Mouse (Mus musculus) liver, embryonic 16.5 days (tissue): ENCODE data around the gene Tmco5. TPM values are rescaled to one million over a fixed set of nuclear protein-coding genes. Genes with fewer than 3 reads are reported as not detected.

ENCODE experiments used
- ATAC-seq: fragments of 200-750 bp; cut with Nextera tagmentation; 2 replicates; pipeline ENCODE4 v1.8.0; 2017; ENCODE audit warnings: low read depth, mild to moderate bottlenecking, moderate number of reproducible peaks, moderate library complexity
- H3K27ac ChIP-seq: fragments of 300-500 bp; sonication (generic); 2 replicates; pipeline ENCODE4 v1.5.1; 2014; ENCODE audit warnings: mild to moderate bottlenecking, low read length
- H3K27me3 ChIP-seq: fragments of 300-500 bp; sonication (generic); 2 replicates; pipeline ENCODE4 v1.6.1; 2014; ENCODE audit warnings: low read depth, low read length, mixed read lengths; ENCODE audit not compliant: control insufficient read depth, insufficient read depth
- H3K36me3 ChIP-seq: fragments of 300-500 bp; sonication (generic); 2 replicates; pipeline ENCODE4 v1.6.1; 2014; ENCODE audit warnings: mild to moderate bottlenecking; ENCODE audit not compliant: control insufficient read depth, insufficient read depth
- H3K4me1 ChIP-seq: fragments of 300-500 bp; sonication (generic); 2 replicates; pipeline ENCODE4 v1.6.1; 2014; ENCODE audit warnings: low read depth, low read length, mixed read lengths; ENCODE audit not compliant: control insufficient read depth
- H3K4me2 ChIP-seq: fragments of 300-500 bp; sonication (generic); 2 replicates; pipeline ENCODE4 v1.6.1; 2014; ENCODE audit warnings: low read depth, low read length, mixed read lengths
- H3K4me3 ChIP-seq: fragments of 300-500 bp; sonication (generic); 2 replicates; pipeline ENCODE4 v1.5.1; 2014; ENCODE audit warnings: low read depth, mild to moderate bottlenecking, low read length
- H3K9ac ChIP-seq: fragments of 300-500 bp; sonication (generic); 2 replicates; pipeline ENCODE4 v1.6.1; 2014; ENCODE audit warnings: low read depth, low read length
- H3K9me3 ChIP-seq: fragments of 300-500 bp; sonication (generic); replicated peaks from 2 replicates; pipeline ENCODE4 v1.6.1; 2016; ENCODE audit warnings: low read length; ENCODE audit not compliant: control insufficient read depth
- WGBS: fragments of 180-500 bp; shearing (Covaris S2); extraction: QIAGEN DNeasy Blood & Tissue Kit; methylation state at CpG from one replicate; pipeline ENCODE4 v1.1.7; 2014; ENCODE audit not compliant: insufficient replicate concordance; 5-methylcytosine and 5-hydroxymethylcytosine counted together
- polyA plus RNA-seq: library from polyadenylated mRNA; unstranded; fragments of >200 nt; fragmentation: Nextera tagmentation; extraction: Ambion mirVana; gene quantifications from 2 replicates; pipeline ENCODE4 v1.2.1, GENCODE M21; 2015

Gene Tmco5
- not detected in 2 replicates for polyA plus RNA-seq

DNA sequence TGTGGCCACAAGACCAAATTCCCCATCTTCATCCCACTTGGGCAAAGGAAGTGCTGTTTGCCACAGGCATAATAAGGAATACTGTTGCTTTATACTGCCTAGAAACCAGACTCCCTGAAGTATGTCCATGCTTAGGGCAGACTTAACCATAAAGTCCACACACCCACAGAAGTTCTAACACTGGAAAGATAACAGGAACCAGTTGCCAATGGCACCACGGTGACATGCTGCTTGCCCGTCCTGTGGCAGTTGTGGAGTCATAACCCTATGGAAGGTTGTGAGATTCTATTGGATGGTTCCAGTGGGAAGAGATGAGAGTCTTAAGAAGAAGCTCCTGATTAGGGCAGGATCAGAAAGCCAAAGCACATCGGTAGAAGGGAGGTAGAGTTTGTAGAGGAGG, at the start of gene Tmco5:
Gene Tmco5, plus strand, starts transcription at position 301 of the 400 bp plus-strand sequence.
- Histone ChIP-seq H3K9ac (no peak within 1 kb of the TSS), H3K4me3 (no peak within 1 kb of the TSS), H3K4me1 (no peaks in the 10 kb centered on the region), H3K27me3 (no peaks in the 10 kb centered on the region), H3K27ac (no peak within 1 kb of the TSS), H3K36me3 (no peaks in the 10 kb centered on the region), H3K4me2 (no peak within 1 kb of the TSS), H3K9me3 (no peaks in the 10 kb centered on the region)
- ATAC-seq = no peak
- WGBS = 64% methylated on average over 3 of the region's 3 CpGs

GRCm38 (mm10) chr2:116831863-116832262, 46.6 kb upstream of the Tmco5 start:
- H3K27ac ChIP-seq = no peak overlapping the region
- no peaks in the 10 kb centered on the region for H3K9me3 ChIP-seq
- 62% methylated on average over 11 of the region's 11 CpGs for WGBS
- no peak for ATAC-seq
- no peak overlapping the region for H3K9ac ChIP-seq
- no peaks in the 10 kb centered on the region for H3K27me3 ChIP-seq
- no peak overlapping the region for H3K4me2 ChIP-seq
- no peaks in the 10 kb centered on the region for H3K36me3 ChIP-seq
- no peak overlapping the region for H3K4me3 ChIP-seq
- H3K4me1 ChIP-seq = no peaks in the 10 kb centered on the region

DNA sequence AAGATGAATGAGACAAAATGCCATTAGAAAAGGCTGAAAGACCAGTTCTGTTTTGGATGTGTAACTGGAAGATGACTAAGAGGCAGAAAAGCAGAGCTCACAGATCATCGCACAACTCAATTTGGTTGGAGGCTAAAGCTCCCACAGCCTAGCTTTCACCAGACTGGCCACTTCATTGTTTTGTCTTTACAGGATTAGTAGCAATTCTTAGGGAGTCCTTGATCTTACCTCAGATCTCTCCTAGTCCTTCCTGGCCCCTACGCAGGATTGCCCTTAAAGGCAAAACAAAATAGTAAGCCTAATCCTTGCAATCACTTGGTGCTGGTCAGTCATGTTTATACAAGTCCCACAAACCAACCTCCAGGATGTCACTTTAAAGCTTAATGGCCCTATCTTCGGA, 40.7 kb upstream of the Tmco5 start:
- H3K4me2 ChIP-seq = no peak overlapping the region
- no peaks in the 10 kb centered on the region for H3K27me3 ChIP-seq
- H3K36me3 ChIP-seq = no peaks in the 10 kb centered on the region
- H3K9me3 ChIP-seq = no peaks in the 10 kb centered on the region
- ATAC-seq = no peak
- H3K9ac ChIP-seq = no peak overlapping the region
- no peak overlapping the region for H3K4me3 ChIP-seq
- H3K27ac ChIP-seq = no peak overlapping the region
- 41% methylated on average over 3 of the region's 3 CpGs for WGBS
- H3K4me1 ChIP-seq = no peaks in the 10 kb centered on the region

DNA sequence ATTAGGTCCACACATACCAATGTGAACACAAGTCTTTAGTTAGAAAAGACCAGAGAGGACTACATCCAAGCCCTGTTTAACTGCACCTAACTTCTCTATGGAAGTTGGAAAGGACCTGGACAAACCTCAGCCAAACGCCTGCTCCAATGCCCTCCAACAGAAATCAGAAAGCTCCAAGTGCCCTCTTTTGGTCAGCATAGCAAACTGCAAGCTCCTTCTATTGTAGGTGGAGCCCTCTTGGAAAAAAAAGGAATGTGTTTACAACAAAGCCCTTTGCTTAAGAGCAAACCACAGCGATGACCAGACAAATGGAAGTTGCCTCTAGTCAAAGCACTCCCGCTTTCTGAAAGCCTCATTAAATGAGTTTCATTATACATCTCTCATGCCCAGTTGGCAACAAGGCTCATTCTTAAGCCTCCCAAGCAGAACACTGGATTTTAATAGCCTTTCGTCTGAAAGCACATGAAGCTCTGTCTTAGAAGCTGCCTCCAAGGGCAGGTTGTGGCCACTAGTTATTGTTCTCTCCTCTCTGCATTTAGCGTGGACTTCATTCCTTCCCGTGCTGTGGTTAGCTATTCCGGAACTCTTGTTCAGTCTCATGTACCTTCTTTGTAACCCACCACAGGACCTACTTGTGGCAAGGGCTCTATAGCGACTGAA, 39.8 kb upstream of the Tmco5 start:
- ATAC-seq = no peak
- Histone ChIP-seq H3K9me3 (no peaks in the 10 kb centered on the region), H3K9ac (no peak overlapping the region), H3K27ac (no peak overlapping the region), H3K4me1 (no peaks in the 10 kb centered on the region), H3K4me3 (no peak overlapping the region), H3K27me3 (no peaks in the 10 kb centered on the region), H3K4me2 (no peak overlapping the region), H3K36me3 (no peaks in the 10 kb centered on the region)
- WGBS = 27% methylated on average over 8 of the region's 8 CpGs

GRCm38 (mm10) chr2:116849980-116850636, 28.4 kb upstream of the Tmco5 start:
- no peaks in the 10 kb centered on the region for H3K9me3 ChIP-seq
- no peaks in the 10 kb centered on the region for H3K36me3 ChIP-seq
- no peak overlapping the region for H3K9ac ChIP-seq
- H3K27ac ChIP-seq = no peak overlapping the region
- H3K4me1 ChIP-seq = no peaks in the 10 kb centered on the region
- no peaks in the 10 kb centered on the region for H3K27me3 ChIP-seq
- no peak overlapping the region for H3K4me3 ChIP-seq
- WGBS = 76% methylated on average over 20 of the region's 20 CpGs
- ATAC-seq = no peak
- no peak overlapping the region for H3K4me2 ChIP-seq

GRCm38 (mm10) chr2:116851356-116851755, 27.1 kb upstream of the Tmco5 start:
- Histone ChIP-seq H3K9me3 (no peaks in the 10 kb centered on the region), H3K4me1 (no peaks in the 10 kb centered on the region), H3K4me3 (no peak overlapping the region), H3K4me2 (no peak overlapping the region), H3K27me3 (no peaks in the 10 kb centered on the region), H3K9ac (no peak overlapping the region), H3K36me3 (no peaks in the 10 kb centered on the region), H3K27ac (no peak overlapping the region)
- 49% methylated on average over 4 of the region's 4 CpGs for WGBS
- ATAC-seq = no peak

GRCm38 (mm10) chr2:116852249-116852648, 26.2 kb upstream of the Tmco5 start:
- Histone ChIP-seq H3K4me3 (no peak overlapping the region), H3K4me1 (no peaks in the 10 kb centered on the region), H3K27ac (no peak overlapping the region), H3K4me2 (no peak overlapping the region), H3K9ac (no peak overlapping the region), H3K27me3 (no peaks in the 10 kb centered on the region), H3K36me3 (no peaks in the 10 kb centered on the region), H3K9me3 (no peaks in the 10 kb centered on the region)
- ATAC-seq = no peak
- WGBS = 54% methylated on average over 5 of the region's 5 CpGs

DNA sequence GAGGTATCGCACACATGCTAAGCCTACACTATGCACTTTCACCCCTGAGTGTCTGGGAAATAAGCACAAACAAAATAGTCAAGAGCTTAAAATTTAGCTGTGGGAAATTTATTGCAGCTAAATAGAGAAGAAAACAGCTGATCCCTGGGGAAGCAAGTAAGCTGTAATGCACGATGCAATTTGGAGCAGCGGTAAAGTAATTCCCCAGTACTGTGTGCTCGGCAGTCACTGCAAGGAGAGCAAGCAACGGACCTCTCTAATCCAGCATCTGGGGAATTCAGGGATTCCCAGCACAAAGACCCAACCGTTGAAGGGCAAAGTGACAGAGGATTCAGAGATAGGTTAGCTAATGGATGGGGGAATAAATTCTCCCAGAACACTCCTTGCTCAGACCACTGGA, 19.8 kb upstream of the Tmco5 start:
- H3K9me3 ChIP-seq = no peaks in the 10 kb centered on the region
- ATAC-seq = no peak
- H3K36me3 ChIP-seq = no peaks in the 10 kb centered on the region
- H3K27me3 ChIP-seq = no peaks in the 10 kb centered on the region
- H3K4me2 ChIP-seq = no peak overlapping the region
- 74% methylated on average over 6 of the region's 6 CpGs for WGBS
- H3K27ac ChIP-seq = no peak overlapping the region
- no peaks in the 10 kb centered on the region for H3K4me1 ChIP-seq
- H3K9ac ChIP-seq = no peak overlapping the region
- no peak overlapping the region for H3K4me3 ChIP-seq

- ATAC-seq = no peak
- H3K27me3 ChIP-seq = no peaks in the 10 kb centered on the region
- H3K36me3 ChIP-seq = no peaks in the 10 kb centered on the region
- no peak overlapping the region for H3K27ac ChIP-seq
- no peak overlapping the region for H3K4me3 ChIP-seq
- H3K4me1 ChIP-seq = no peaks in the 10 kb centered on the region
- no peak overlapping the region for H3K4me2 ChIP-seq
- H3K9me3 ChIP-seq = no peaks in the 10 kb centered on the region
- WGBS = 47% methylated on average over 9 of the region's 9 CpGs
- H3K9ac ChIP-seq = no peak overlapping the region
Observed at GRCm38 (mm10) chr2:116876955-116877615, 1.4 kb upstream of the Tmco5 start.
